Mouse (Mus musculus) spleen, adult 2 months (tissue): Measurements from ENCODE around the gene 4931428L18Rik. TPM values are rescaled to one million over a fixed set of nuclear protein-coding genes. Genes with fewer than 3 reads are reported as not detected.

Experiments used
- DNase-seq, 2 experiments: peaks; one replicate each; pipeline versions ENCODE4 v3.0.0 to v3.0.0-alpha.2; 2012 to 2021; ENCODE audit warnings: low spot score in 2 of 2, low read depth in 1 of 2
- H3K27ac ChIP-seq: fragments of 200-500 bp; 2 replicates; pipeline ENCODE4 v1.5.1; 2012; ENCODE audit warnings: low read length, inconsistent platforms; ENCODE audit not compliant: insufficient read depth
- H3K27me3 ChIP-seq: fragments of 200-500 bp; 2 replicates; pipeline ENCODE4 v1.6.1; 2012; ENCODE audit warnings: mild to moderate bottlenecking, moderate library complexity, low read length, inconsistent platforms; ENCODE audit not compliant: control insufficient read depth, insufficient read depth
- H3K36me3 ChIP-seq: fragments of 200-500 bp; 2 replicates; pipeline ENCODE4 v1.6.1; 2012; ENCODE audit warnings: mild to moderate bottlenecking, low read length, inconsistent platforms; ENCODE audit not compliant: control insufficient read depth, insufficient read depth
- H3K4me1 ChIP-seq: fragments of 200-500 bp; 2 replicates; pipeline ENCODE4 v1.6.1; 2011; ENCODE audit warnings: inconsistent platforms; ENCODE audit not compliant: control insufficient read depth, insufficient read depth, insufficient read length
- H3K4me3 ChIP-seq: fragments of 200-500 bp; 2 replicates; pipeline ENCODE4 v1.5.1; 2011; ENCODE audit warnings: mild to moderate bottlenecking, inconsistent platforms; ENCODE audit not compliant: insufficient read depth, insufficient read length; ENCODE audit errors: extremely low read depth
- CTCF ChIP-seq: fragments of 200-500 bp; IDR thresholded peaks from 2 replicates; pipeline ENCODE4 v1.5.1; 2011; ENCODE audit warnings: mild to moderate bottlenecking, inconsistent platforms; ENCODE audit not compliant: insufficient read depth, insufficient read length, insufficient replicate concordance; ENCODE audit errors: extremely low read depth
- POLR2A ChIP-seq: fragments of 200-500 bp; IDR thresholded peaks from 2 replicates; pipeline ENCODE4 v1.6.1; 2011; ENCODE audit warnings: low read depth, low read length, inconsistent platforms
- WGBS: fragments of 180-500 bp; shearing (Covaris S2); methylation state at CpG from one replicate; pipeline ENCODE4 v1.1.7; 2018; 5-methylcytosine and 5-hydroxymethylcytosine counted together
- polyA plus RNA-seq: library from polyadenylated mRNA; depleted of rRNA; stranded (reverse); fragments of >200 nt; gene quantifications from 2 replicates; pipeline ENCODE4 v1.2.3, GENCODE M21; 2012

Gene 4931428L18Rik
- polyA plus RNA-seq, 1 experiment, result not detected

DNA sequence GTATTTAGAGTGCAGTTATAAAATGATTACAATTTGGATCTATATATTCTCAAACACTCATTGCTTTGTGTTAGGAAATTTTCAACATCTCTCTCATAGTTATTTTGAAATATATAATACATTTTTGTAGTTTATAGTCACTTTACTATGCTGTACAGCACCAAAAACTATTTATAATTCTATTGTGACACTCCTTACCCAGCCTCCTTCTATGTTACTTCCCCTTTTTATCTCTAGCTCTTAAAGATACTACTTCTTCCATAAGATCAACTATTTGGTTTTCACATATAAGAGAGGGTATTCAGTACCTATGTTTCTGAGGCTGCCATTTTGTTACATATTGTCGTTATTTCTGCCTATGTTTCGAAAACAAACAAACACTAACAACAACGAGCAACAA, 114.5 kb downstream of the 4931428L18Rik start:
- Histone ChIP-seq H3K27ac (no peak overlapping the region), H3K36me3 (no peaks in the 10 kb centered on the region), H3K27me3 (no peaks in the 10 kb centered on the region), H3K4me1 (no peaks in the 10 kb centered on the region), H3K4me3 (no peak overlapping the region)
- 84% methylated on average over 3 of the region's 3 CpGs for WGBS
- TF ChIP-seq CTCF (no peak), POLR2A (no peak)
- no peak for DNase-seq

DNA sequence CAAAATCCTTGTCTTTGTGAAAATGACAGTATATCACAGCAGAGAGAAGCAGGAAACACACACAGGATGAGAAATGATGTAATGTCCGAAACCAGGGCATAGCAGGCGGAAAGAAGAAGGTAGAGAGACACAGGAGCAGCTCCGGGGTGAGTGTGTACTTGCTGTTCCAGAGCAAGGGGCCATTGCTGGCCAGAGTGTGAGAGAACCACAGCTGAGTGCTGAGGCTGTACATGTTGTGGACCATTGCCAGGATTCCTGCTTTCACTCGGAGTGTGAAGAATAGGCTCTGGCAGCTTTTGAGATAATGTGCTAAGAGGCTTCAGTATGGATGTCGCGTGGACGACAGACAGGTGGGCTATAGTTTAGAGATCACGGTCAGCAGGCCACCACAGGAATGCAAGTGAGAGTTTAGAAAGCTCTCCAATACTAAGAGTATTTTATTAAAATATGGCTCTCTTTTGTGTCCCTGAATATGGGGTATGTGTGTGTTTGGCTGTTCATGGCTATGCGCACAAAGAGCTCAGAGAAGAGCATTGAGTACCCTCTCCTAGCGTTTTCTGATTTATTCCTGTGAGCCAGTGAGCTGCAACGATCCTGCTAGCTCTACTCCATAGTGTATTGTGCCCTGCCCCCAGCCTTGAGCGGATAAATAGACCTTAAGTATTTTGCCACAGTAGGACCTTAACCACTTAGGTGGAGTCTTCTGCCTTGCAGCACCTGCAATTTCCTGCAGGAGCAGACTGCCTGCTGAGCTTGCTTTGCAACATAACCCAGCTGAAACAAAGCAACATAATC, 119.4 kb downstream of the 4931428L18Rik start:
- Histone ChIP-seq H3K27ac (no peak overlapping the region), H3K4me1 (no peaks in the 10 kb centered on the region), H3K27me3 (no peaks in the 10 kb centered on the region), H3K36me3 (no peaks in the 10 kb centered on the region), H3K4me3 (no peak overlapping the region)
- TF ChIP-seq CTCF (no peak), POLR2A (no peak)
- WGBS, result 78% methylated on average over 12 of the region's 12 CpGs
- no peak for DNase-seq

DNA sequence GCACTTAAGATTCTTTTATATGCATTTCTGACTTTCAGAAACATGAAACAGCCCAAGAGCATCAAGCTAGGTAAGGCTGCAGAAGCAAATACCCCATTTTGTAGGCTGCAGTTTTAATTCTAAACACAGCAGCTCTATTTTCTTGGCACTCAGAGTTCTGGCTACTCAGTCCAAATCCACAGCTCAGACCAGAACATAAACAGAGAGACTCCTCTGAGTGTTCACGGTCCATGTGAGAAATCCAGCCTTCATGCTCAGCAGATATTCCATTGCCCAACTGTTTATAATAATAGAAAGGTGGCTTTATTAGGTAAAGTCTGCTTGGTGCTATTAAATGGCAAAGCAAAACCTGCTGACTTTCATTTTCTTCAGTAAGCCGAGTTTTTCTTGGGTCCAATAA, 120.2 kb downstream of the 4931428L18Rik start:
- H3K4me3 ChIP-seq, result no peak overlapping the region
- H3K27me3 ChIP-seq, result no peaks in the 10 kb centered on the region
- DNase-seq, result no peak
- WGBS, result 79% methylated on average over 2 of the region's 2 CpGs
- no peak overlapping the region for H3K27ac ChIP-seq
- H3K4me1 ChIP-seq, result no peaks in the 10 kb centered on the region
- no peaks in the 10 kb centered on the region for H3K36me3 ChIP-seq
- TF ChIP-seq CTCF (no peak), POLR2A (no peak)

DNA sequence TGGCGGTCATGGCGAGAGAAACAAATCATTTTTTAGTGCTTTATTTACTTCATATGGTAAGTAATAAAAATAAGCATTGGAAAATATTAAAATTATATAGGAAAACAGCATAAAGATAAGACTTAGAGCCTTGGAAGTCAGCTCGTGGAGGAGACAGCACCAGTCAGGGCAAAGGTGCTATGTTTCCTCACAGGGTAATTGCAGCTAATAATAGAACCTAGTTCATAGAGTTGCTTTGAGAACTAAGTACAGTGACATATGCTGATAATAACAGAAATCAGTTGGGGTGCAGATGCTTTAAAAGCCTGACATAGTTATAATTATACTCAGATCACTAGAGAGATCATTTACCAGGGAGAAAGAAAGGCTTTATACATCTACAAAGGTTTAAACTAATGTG, 125.3 kb downstream of the 4931428L18Rik start:
- Histone ChIP-seq H3K36me3 (no peaks in the 10 kb centered on the region), H3K27me3 (no peaks in the 10 kb centered on the region), H3K4me3 (no peak overlapping the region), H3K4me1 (no peaks in the 10 kb centered on the region), H3K27ac (no peak overlapping the region)
- no peak for DNase-seq
- WGBS, result 81% methylated on average over 3 of the region's 3 CpGs
- TF ChIP-seq CTCF (no peak), POLR2A (no peak)

DNA sequence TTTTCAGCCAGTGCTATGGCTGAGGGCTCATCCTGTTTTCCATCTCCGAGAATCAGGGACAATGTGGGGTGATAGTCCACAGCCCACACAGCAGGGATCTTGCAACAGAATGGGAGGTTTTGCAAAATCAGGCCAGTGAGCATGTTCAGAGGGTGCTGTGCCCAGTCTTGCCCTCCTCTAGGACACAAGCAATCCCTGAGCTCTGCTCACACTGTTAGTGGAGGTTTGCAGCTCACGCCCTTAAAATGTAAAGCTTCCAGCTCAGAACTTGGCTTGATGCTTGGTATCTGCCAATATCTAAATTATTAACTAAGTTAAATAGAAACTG, 126.1 kb downstream of the 4931428L18Rik start:
- no peak for DNase-seq
- WGBS, result 73% methylated on average over 2 of the region's 2 CpGs
- TF ChIP-seq POLR2A (no peak), CTCF (no peak)
- no peaks in the 10 kb centered on the region for H3K36me3 ChIP-seq
- H3K4me3 ChIP-seq, result no peak overlapping the region
- H3K4me1 ChIP-seq, result no peaks in the 10 kb centered on the region
- no peaks in the 10 kb centered on the region for H3K27me3 ChIP-seq
- no peak overlapping the region for H3K27ac ChIP-seq

GRCm38 (mm10) chr1:31095706-31096465, 126.6 kb downstream of the 4931428L18Rik start:
- WGBS, result 86% methylated on average over 5 of the region's 5 CpGs
- no peak for TF ChIP-seq CTCF
- TF ChIP-seq POLR2A, result no peak
- no peak for DNase-seq

GRCm38 (mm10) chr1:31094792-31095191, 127.7 kb downstream of the 4931428L18Rik start:
- H3K27ac ChIP-seq, result no peak overlapping the region
- WGBS, result 92% methylated on average over 3 of the region's 3 CpGs
- TF ChIP-seq CTCF (no peak), POLR2A (no peak)

More at GRCm38 (mm10) chr1:31095706-31096465, 126.6 kb downstream of the 4931428L18Rik start:
- no peak overlapping the region for H3K27ac ChIP-seq
- H3K4me3 ChIP-seq, result no peak overlapping the region
- no peaks in the 10 kb centered on the region for H3K36me3 ChIP-seq
- no peaks in the 10 kb centered on the region for H3K4me1 ChIP-seq
- H3K27me3 ChIP-seq, result no peaks in the 10 kb centered on the region

More at GRCm38 (mm10) chr1:31094792-31095191, 127.7 kb downstream of the 4931428L18Rik start:
- Histone ChIP-seq H3K4me3 (no peak overlapping the region), H3K36me3 (no peaks in the 10 kb centered on the region), H3K4me1 (no peaks in the 10 kb centered on the region), H3K27me3 (no peaks in the 10 kb centered on the region)
- no peak for DNase-seq
